Mouse (Mus musculus) cerebral cortex, adult 2 months (tissue): ENCODE data around the gene Nme6.

Source experiments
- WGBS: fragments of 180-500 bp; shearing (Covaris S2); methylation state at CpG from one replicate; pipeline ENCODE4 v1.1.7; 2018; 5-methylcytosine and 5-hydroxymethylcytosine counted together

The Nme6 gene

DNA sequence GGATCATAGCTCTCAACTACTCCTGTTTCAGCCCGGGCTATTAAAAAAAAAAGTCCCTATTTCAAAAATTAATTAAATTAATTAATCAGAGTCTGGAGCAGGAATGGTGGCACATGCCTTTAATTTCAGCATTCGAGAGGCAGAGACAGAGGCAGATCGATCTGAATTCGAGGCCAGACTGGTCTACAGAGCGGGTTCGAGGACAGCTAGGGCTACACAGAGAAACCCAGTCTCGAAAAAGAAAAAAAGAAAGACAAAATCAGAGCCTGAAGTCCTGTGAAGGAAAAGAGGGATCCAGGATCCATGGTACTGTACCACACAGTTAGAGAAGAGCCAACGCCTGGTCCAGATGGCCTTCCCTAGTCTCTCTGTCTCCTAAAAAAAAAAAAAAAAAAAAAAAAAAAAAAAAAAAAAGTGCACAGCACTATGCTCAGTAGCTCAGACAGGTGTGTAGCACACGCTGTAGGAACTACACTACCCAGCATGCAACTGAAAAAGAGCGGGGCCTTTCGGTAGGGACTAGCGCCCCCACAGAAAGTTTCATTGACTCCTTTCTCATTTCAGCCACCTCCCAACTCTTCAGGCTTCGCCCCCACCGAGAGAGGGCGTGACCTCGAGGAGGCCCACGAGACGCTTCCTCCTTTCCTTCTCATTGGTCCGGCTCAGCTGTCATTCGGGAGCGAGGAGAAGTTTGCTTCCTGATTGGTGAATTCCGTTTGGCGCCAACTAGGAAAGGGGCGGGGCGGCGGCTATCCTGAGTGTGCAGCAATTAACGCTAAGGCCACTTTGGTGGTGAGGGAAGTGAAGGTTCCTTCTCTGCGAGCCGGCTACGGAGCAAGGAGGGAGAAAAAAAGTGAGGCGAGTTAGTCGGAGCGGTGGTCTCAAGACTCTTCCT is 42.5 kb downstream of the Nme6 start, which contains the start of gene Cdc25a:
Gene Cdc25a (plus strand): TSS at position 783 of the 895 bp plus-strand sequence.
- WGBS: 7% methylated on average over 33 of the region's 33 CpGs

DNA sequence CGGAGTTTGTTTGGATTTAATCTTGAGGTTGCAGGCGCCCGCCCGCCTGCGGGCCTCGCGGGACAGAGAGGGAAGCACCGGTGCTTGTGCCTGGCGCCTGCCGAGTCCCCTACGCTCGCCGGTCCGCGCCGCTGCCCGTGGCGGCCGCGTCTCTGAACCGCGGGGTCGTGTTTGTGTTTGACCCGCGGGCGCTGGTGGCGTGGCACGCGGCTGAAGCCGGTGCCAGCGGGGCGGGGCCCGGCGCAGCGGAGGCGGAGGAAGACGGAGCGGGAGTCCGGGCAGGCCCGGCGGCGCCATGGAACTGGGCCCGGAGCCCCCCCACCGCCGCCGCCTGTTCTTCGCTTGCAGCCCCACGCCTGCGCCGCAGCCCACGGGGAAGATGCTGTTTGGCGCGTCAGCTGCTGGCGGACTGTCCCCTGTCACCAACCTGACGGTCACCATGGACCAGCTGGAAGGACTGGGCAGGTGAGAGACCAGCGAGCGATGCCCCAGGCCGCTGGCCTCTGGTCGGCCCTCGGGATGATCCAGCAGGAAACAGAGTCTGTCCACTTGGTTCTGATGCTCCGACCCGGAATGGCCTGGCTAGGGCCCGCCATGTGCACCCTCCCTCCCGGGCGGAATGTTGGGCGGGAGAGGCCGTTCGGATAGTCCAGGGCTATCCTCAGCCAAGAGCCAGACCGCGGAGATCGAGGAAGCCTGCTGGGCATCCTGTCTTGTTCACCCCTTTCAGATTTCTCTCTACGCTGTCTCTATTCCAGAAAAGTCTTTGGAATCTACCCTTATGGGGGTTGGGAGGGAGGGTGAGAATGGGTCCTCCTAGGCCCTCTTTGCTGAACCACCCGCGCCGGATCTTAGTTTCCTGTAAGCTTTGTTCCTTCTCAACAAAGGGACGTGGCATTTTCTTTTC is 43.4 kb downstream of the Nme6 start:
- WGBS: 2% methylated on average over 76 of the region's 76 CpGs

DNA sequence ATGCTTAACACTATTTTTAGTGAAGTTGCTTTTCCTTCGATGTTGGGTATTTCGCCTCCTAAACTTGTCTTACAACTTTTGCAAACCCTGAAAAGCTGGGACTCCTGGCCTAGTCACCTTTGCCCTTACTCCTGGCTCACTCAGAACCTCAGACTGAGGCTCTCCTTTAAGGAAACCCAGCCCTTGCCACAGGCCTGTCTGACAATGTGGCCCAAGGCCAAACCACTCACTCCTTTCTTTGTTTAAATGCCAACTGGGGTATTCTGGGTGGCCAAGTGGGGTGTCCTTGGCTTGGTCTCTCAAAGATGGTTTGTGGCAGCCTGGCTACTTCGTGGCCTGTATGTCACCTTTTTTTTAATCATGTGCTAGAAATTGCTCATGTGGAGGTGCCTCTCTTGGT is 44.2 kb downstream of the Nme6 start:
- WGBS: 36% methylated on average over 3 of the region's 3 CpGs

DNA sequence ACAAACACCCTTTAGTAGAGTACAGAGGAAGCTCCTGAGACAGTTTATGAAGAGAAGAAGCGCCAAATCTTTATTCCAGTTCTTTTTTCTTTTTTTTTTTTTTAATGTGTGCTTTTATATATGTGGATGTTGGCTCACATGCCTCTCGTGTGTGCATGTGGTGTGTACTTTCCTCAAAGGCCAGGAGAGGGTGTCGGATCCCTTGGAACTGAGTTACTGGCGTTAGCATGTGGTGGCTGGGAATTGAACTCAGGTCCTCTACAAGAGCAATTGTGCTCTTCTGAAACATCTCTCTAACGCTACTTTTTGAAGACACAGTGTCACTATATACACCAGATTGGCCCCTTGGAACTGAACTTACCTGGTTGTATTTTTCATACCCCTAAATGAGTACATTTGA is 45.1 kb downstream of the Nme6 start:
- WGBS: 94% methylated on average over 5 of the region's 5 CpGs

DNA sequence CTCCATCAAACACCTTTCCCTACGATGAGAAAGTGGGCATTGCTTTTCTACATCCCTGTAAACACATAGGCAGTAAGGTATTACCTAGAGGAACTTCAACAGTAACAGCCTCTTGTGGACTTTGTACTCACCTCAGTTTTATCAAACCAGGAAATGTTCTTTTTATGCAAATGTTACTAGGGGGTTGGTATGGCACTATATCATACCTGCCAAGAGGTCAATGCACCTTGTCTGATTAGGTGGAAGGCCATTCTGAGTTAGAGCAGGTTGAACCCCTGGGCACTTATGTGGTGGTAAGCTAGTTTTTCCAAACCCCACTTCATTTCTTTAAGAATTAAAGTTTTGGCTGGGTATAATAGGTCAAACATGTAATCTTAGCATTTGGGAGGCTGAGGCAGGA is 46.8 kb downstream of the Nme6 start:
- 97% methylated on average over 1 of the region's 1 CpGs for WGBS

DNA sequence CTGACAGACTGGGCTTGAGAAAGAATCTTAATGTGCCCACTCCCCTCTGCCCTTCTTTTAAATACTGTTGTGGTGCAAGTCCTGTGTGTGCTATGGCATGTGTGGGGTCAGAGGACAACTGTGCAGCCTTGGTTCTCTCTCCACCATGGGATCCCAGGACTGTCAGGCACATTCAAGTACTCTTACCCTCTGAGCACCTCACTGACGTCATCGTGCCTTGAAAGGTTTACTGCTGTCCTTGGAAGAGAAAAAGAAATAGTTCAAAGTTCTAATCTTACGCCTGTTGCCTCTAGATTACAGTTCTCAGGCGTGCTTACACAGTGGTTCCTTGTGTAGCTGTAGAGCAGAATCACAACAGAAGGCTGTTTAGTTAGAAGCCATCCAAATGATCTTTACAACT is 53.7 kb downstream of the Nme6 start:
- 86% methylated on average over 4 of the region's 4 CpGs for WGBS

DNA sequence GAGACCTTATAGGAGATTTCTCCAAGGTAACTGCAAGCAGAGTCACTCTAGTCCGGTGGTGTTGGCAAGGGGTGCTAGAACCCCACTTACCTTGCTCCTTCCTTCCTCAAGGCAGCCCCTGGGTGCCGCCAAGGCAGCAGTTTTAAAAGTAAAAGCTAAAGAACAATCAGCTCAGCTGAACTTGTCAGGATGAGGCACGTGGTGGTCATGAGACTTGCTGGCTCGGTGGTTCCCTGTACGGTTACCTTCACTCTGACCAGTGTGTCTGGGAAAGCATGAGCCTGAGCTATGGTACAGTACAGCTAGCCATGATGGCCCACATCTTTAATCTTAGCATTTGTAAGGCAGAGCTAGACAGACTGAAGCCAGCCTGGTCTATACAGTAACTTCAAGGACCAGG is 54.8 kb downstream of the Nme6 start:
- 75% methylated on average over 5 of the region's 5 CpGs for WGBS

DNA sequence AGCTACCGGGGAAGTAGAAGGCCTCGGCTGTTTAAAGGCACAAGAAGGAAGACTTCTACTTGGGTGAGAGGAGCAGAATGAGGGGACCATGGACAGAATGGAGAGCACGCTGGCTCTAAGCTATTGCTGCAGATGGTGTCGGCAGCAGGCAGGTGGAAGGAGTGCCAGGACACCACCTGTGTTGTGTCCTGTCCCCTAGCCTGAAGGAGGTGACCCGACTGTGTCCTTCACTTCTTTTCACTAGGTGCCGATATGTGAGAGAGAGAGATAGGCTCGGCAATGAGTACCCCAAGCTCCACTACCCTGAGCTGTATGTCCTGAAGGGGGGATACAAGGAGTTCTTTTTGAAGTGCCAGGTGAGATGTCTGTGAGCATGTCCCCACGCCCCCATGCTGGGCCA is 59.0 kb downstream of the Nme6 start:
- 92% methylated on average over 8 of the region's 8 CpGs for WGBS
